Mouse (Mus musculus): ENCODE data around the gene 2610507B11Rik. TPM values are rescaled to one million over a fixed set of nuclear protein-coding genes. Genes with fewer than 3 reads are reported as not detected.
"Not testable (repeated sequence)": the region's sequence is repeated elsewhere in the genome, so short reads cannot be mapped to it uniquely, and the experiment has no call there.

The 2610507B11Rik gene
- polyA plus RNA-seq, 1 experiment from 2014 or later: 109 TPM

DNA sequence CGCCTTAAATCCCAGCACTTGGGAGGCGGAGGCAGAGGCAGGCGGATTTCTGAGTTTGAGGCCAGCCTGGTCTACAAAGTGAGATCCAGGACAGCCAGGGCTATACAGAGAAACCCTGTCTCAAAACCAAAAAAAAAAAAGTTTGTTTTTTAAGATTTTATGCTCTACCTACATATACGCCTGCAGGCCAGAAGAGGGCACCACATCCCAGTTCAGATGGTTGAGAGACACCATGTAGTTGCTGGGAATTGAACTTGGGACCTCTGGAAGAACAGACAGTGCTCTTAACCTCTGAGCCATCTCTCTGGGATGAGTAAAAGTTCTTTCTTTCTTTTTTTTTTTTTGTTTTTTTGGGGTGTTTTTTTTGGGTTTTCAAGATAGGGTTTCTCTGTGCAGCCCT, 14.6 kb downstream of the 2610507B11Rik start:
- peaks cover 97% of the 10 kb centered on the region for H3K36me3 ChIP-seq (ENCODE audit: control insufficient read depth, insufficient read depth, low read length)
- not testable (repeated sequence) for H3K27me3 ChIP-seq (ENCODE audit: control insufficient read depth, insufficient read depth, low read length); H3K9ac ChIP-seq (ENCODE audit: low read depth, low read length); H3K4me2 ChIP-seq (replicated peaks; ENCODE audit: low read depth, low read length); ATAC-seq (ENCODE audit: low FRiP score, low TSS enrichment); H3K27ac ChIP-seq (ENCODE audit: low read depth, low read length); H3K4me3 ChIP-seq (ENCODE audit: low read length); H3K4me1 ChIP-seq (ENCODE audit: control insufficient read depth, insufficient read depth, low read length); H3K9me3 ChIP-seq (ENCODE audit: control insufficient read depth, low read length)
- WGBS: 98% methylated on average over 4 of the region's 4 CpGs

DNA sequence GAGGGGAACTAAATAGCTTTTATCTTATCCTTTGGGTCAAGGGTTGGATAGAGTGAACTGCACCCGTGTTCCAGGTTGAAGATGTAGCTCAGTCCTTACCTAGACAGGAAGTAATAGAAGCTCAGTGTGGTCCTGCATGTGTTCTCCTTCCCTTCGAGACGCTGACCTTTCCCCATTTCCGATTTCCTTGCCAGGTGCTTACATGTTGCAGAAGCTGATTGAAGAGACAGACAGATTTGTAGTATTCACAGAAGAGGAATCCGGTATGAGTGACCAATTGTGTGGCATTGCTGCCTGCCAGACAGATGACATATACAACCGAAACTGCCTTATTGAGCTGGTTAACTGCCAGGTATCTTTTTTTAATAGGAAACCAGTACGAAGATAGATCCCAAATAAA, 17.3 kb downstream of the 2610507B11Rik start:
- 87% methylated on average over 7 of the region's 7 CpGs for WGBS
- ATAC-seq (ENCODE audit: low FRiP score, low TSS enrichment): no peak
- no peak overlapping the region for H3K4me3 ChIP-seq (ENCODE audit: low read length)

DNA sequence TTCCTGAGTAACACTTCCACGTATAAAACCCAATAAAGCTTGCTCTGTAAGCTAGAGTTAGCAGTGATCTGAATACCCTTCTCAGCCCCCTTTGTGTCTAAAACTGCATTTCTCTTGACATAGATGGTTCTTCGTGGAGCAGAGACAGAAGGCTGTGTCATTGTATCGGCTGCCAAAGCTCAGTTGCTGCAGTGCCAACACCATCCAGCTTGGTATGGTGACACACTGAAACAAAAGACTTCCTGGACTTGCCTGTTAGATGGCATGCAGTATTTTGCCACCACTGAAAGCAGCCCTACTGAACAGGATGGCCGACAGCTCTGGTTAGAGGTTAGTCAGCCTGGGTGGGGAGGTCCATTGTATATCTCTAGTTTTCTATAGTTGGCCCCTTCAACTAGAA, 18.0 kb downstream of the 2610507B11Rik start:
- Histone ChIP-seq H3K27ac (ENCODE audit: low read depth, low read length) (no peak overlapping the region), H3K4me3 (ENCODE audit: low read length) (no peak overlapping the region), H3K4me2 (replicated peaks; ENCODE audit: low read depth, low read length) (no peak overlapping the region), H3K9me3 (ENCODE audit: control insufficient read depth, low read length) (no peaks in the 10 kb centered on the region), H3K9ac (ENCODE audit: low read depth, low read length) (no peak overlapping the region), H3K27me3 (ENCODE audit: control insufficient read depth, insufficient read depth, low read length) (no peaks in the 10 kb centered on the region), H3K36me3 (ENCODE audit: control insufficient read depth, insufficient read depth, low read length) (peaks cover 96% of the 10 kb centered on the region), H3K4me1 (ENCODE audit: control insufficient read depth, insufficient read depth, low read length) (no peaks in the 10 kb centered on the region)
- no peak for ATAC-seq (ENCODE audit: low FRiP score, low TSS enrichment)
- WGBS: 94% methylated on average over 4 of the region's 4 CpGs

More for the DNA sequence above, 17.3 kb downstream of the 2610507B11Rik start:
- Histone ChIP-seq H3K9me3 (ENCODE audit: control insufficient read depth, low read length) (no peaks in the 10 kb centered on the region), H3K36me3 (ENCODE audit: control insufficient read depth, insufficient read depth, low read length) (peaks cover 96% of the 10 kb centered on the region), H3K27me3 (ENCODE audit: control insufficient read depth, insufficient read depth, low read length) (no peaks in the 10 kb centered on the region), H3K27ac (ENCODE audit: low read depth, low read length) (no peak overlapping the region), H3K4me1 (ENCODE audit: control insufficient read depth, insufficient read depth, low read length) (no peaks in the 10 kb centered on the region), H3K4me2 (replicated peaks; ENCODE audit: low read depth, low read length) (no peak overlapping the region), H3K9ac (ENCODE audit: low read depth, low read length) (no peak overlapping the region)

DNA sequence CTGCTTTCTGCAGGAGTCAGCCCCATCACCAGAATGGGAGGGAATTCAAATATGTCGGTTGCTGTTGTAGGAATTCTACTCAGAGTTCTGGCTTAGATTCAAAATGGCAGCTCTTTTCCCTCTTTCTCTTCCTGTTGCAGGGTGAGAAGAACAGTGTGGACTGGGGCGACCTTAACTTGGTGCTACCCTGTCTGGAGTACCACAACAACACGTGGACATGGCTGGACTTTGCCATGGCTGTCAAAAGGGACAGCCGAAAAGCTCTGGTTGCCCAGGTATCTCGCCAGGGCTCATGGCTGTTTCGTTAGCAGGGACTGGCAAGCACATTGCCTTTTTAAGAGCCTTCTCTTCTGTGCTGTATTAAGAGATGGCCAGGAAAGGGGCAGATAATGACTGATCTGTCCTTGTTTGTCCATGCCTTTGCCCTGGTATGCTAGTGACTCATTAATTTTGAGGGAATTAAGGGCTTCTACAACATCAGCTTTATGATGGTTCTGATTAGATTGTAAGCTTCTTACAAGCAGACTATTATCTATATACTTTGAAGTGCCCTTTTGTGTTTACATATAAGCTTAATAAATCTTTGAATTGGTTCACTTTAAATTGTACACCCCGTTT, 27.7 kb downstream of the 2610507B11Rik start:
- Histone ChIP-seq H3K4me1 (ENCODE audit: control insufficient read depth, insufficient read depth, low read length) (no peaks in the 10 kb centered on the region), H3K27me3 (ENCODE audit: control insufficient read depth, insufficient read depth, low read length) (no peaks in the 10 kb centered on the region), H3K27ac (ENCODE audit: low read depth, low read length) (no peak overlapping the region), H3K36me3 (ENCODE audit: control insufficient read depth, insufficient read depth, low read length) (peaks cover 71% of the 10 kb centered on the region), H3K9me3 (ENCODE audit: control insufficient read depth, low read length) (no peaks in the 10 kb centered on the region), H3K4me2 (replicated peaks; ENCODE audit: low read depth, low read length) (no peak overlapping the region), H3K4me3 (ENCODE audit: low read length) (no peak overlapping the region), H3K9ac (ENCODE audit: low read depth, low read length) (no peak overlapping the region)
- 92% methylated on average over 7 of the region's 7 CpGs for WGBS
- no peak for ATAC-seq (ENCODE audit: low FRiP score, low TSS enrichment)

DNA sequence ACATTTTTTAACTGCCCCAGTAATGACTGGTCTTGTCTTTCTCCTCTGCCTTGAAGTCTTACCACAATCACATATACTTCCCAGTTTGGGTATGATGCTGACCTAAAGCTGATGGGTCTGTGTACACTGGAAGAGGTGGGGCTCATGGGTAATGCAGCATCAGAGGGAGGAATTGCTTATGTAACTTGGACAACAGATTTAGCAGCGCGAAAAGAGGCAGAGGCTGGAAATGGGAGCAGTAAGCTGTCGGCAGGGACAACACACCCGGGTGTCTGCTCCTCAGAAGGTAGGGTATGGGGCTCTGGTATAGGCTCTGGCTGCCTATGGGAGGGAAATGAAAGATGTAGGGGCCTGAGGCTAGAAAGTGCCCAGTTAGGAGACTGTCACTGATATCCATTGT, 29.1 kb downstream of the 2610507B11Rik start, which contains the start of gene BC030499:
BC030499 (plus strand) TSS at position 188 of the 400 bp plus-strand sequence.
- 96% methylated on average over 4 of the region's 4 CpGs for whole genome bisulfite sequencing
- H3K9me3 ChIP-seq (ENCODE audit: control insufficient read depth, low read length): no peaks in the 10 kb centered on the region
- no peak within 1 kb of the TSS for H3K27ac ChIP-seq (ENCODE audit: low read depth, low read length)
- H3K9ac ChIP-seq (ENCODE audit: low read depth, low read length): no peak within 1 kb of the TSS
- H3K4me3 ChIP-seq (ENCODE audit: low read length): no peak within 1 kb of the TSS
- H3K27me3 ChIP-seq (ENCODE audit: control insufficient read depth, insufficient read depth, low read length): no peaks in the 10 kb centered on the region
- no peak within 1 kb of the TSS for H3K4me2 ChIP-seq (replicated peaks; ENCODE audit: low read depth, low read length)
- peaks cover 57% of the 10 kb centered on the region for H3K36me3 ChIP-seq (ENCODE audit: control insufficient read depth, insufficient read depth, low read length)
- H3K4me1 ChIP-seq (ENCODE audit: control insufficient read depth, insufficient read depth, low read length): no peaks in the 10 kb centered on the region
- no peak for ATAC-seq (ENCODE audit: low FRiP score, low TSS enrichment)

DNA sequence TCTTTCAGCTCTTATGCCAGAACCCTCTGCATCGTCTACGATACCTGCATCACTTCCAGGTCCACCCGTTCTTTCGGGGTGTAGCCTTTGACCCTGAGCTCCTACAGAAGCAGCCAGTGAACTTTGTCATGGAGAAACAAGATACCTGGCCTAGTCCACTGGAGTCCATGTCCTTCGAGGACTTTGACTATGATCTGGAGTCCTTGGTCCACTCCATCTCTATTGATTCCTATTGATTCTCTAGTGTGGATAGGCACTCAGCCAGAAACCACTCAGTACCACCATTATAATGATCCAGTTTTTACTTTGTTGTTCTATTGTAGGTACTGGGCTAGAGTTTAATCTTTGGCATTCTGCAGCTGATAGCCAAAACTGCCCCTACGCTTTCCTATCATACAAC, 33.0 kb downstream of the 2610507B11Rik start:
- H3K36me3 ChIP-seq (ENCODE audit: control insufficient read depth, insufficient read depth, low read length): peaks cover 22% of the 10 kb centered on the region
- no peak overlapping the region for H3K27ac ChIP-seq (ENCODE audit: low read depth, low read length)
- ATAC-seq (ENCODE audit: low FRiP score, low TSS enrichment): no peak

DNA sequence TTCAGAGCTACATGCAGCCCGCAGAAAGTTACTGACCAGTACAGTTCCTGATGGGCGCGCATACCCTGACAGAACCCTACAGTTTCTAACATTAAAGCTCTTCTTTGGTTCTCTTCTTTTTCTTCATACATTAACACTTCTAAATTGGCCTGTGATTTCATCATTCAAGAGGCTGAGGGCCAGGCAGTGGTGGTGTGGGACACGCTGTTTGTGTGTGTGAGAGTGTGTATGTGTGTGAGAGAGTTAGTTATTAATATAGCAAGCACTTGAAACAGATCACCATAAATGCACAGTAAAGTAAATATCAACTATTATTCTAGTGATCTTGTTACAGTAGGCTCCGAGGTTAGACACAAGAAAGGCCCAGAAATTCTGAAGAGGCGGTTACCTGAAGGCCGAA, 39.4 kb downstream of the 2610507B11Rik start:
- Histone ChIP-seq H3K27ac (ENCODE audit: low read depth, low read length) (no peak overlapping the region), H3K9me3 (ENCODE audit: control insufficient read depth, low read length) (no peaks in the 10 kb centered on the region), H3K4me3 (ENCODE audit: low read length) (peak overlapping the region; percentile 86), H3K4me2 (replicated peaks; ENCODE audit: low read depth, low read length) (peak overlapping the region; percentile 56), H3K4me1 (ENCODE audit: control insufficient read depth, insufficient read depth, low read length) (peaks cover 4% of the 10 kb centered on the region; the same call in 1 of the 2 replicates), H3K36me3 (ENCODE audit: control insufficient read depth, insufficient read depth, low read length) (peaks cover 26% of the 10 kb centered on the region), H3K9ac (ENCODE audit: low read depth, low read length) (peak overlapping the region; percentile 71; the same call in 1 of the 2 replicates), H3K27me3 (ENCODE audit: control insufficient read depth, insufficient read depth, low read length) (no peaks in the 10 kb centered on the region)
- 58% methylated on average over 7 of the region's 7 CpGs for WGBS
- peak; percentile 24 for ATAC-seq (ENCODE audit: low FRiP score, low TSS enrichment)

More for the DNA sequence above, 33.0 kb downstream of the 2610507B11Rik start:
- Histone ChIP-seq H3K4me3 (ENCODE audit: low read length) (no peak overlapping the region), H3K9ac (ENCODE audit: low read depth, low read length) (no peak overlapping the region), H3K27me3 (ENCODE audit: control insufficient read depth, insufficient read depth, low read length) (no peaks in the 10 kb centered on the region), H3K4me1 (ENCODE audit: control insufficient read depth, insufficient read depth, low read length) (no peaks in the 10 kb centered on the region), H3K9me3 (ENCODE audit: control insufficient read depth, low read length) (no peaks in the 10 kb centered on the region), H3K4me2 (replicated peaks; ENCODE audit: low read depth, low read length) (no peak overlapping the region)
- WGBS: 93% methylated on average over 6 of the region's 6 CpGs

DNA sequence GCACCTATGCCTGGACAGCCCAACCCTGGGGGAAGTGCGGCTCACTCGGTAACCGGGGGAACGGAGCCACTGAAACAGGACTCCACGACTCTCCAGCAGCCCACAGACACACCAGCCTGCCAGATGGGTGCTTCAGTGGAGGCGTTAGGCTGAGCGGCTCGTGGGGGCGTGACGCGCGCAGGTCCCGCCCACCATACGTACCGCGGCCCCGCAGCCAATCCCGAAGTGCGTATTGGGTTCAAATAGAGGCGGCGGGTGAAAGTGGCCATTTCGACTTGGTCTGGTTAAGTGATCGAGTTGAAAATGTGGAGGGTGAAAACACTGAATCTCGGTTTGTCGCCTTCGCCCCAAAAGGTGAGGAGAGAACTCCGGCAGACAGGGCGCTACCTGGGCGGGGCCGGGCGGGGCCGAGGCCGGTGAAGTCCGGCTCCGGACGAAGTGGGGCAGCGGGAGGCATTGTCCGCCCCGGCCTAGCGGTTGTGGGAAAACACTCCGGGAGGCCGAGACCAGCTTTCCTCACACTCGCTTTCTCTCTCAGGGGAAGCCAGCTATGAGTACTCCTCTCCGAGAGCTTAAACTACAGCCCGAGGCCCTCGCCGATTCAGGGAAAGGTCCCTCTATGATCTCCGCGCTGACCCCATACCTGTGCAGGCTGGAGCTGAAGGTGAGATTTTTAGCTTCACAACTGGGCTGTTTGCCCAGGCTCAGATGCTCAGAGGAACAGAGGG, 40.0 kb downstream of the 2610507B11Rik start, which contains the start of gene Spag5:
Spag5 (plus strand) TSS at position 173 of the 728 bp plus-strand sequence.
- H3K27ac ChIP-seq (ENCODE audit: low read depth, low read length): peak within 1 kb of the TSS; percentile 69; the same call in 1 of the 2 replicates
- WGBS: under 1% methylated on average over 49 of the region's 49 CpGs
- H3K4me1 ChIP-seq (ENCODE audit: control insufficient read depth, insufficient read depth, low read length): peaks cover 4% of the 10 kb centered on the region; the same call in 1 of the 2 replicates
- peak within 1 kb of the TSS; percentile 86 for H3K4me3 ChIP-seq (ENCODE audit: low read length)
- H3K36me3 ChIP-seq (ENCODE audit: control insufficient read depth, insufficient read depth, low read length): peaks cover 32% of the 10 kb centered on the region
- ATAC-seq (ENCODE audit: low FRiP score, low TSS enrichment): peak; percentile 99
- H3K4me2 ChIP-seq (replicated peaks; ENCODE audit: low read depth, low read length): peak within 1 kb of the TSS; percentile 56
- H3K9ac ChIP-seq (ENCODE audit: low read depth, low read length): peak within 1 kb of the TSS; percentile 71
- no peaks in the 10 kb centered on the region for H3K9me3 ChIP-seq (ENCODE audit: control insufficient read depth, low read length)
- no peaks in the 10 kb centered on the region for H3K27me3 ChIP-seq (ENCODE audit: control insufficient read depth, insufficient read depth, low read length)

DNA sequence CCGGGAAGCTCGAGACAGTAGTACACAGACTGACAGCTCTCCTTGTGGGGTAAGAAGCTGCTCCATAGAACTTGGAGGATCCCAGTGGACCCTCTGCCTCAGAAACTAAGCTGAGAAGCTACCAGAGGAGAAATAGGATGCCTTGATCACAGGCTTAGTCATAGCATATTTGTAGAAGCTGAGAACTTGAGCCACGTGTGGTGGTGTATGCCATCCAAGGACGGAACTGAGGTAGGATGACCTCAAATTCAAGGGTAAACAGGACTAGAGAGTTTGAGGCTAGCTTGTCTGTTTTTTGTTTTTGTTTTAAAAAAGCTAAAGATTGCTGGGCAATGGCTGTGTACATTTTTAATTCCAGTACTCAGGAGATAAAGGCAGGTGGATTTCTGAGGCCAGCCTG, 43.7 kb downstream of the 2610507B11Rik start:
- no peak for ATAC-seq (ENCODE audit: low FRiP score, low TSS enrichment)
- no peak overlapping the region for H3K27ac ChIP-seq (ENCODE audit: low read depth, low read length)
- H3K4me1 ChIP-seq (ENCODE audit: control insufficient read depth, insufficient read depth, low read length): peaks cover 4% of the 10 kb centered on the region; the same call in 1 of the 2 replicates
- H3K27me3 ChIP-seq (ENCODE audit: control insufficient read depth, insufficient read depth, low read length): no peaks in the 10 kb centered on the region
- H3K9ac ChIP-seq (ENCODE audit: low read depth, low read length): no peak overlapping the region
- no peak overlapping the region for H3K4me2 ChIP-seq (replicated peaks; ENCODE audit: low read depth, low read length)
- H3K9me3 ChIP-seq (ENCODE audit: control insufficient read depth, low read length): no peaks in the 10 kb centered on the region
- no peak overlapping the region for H3K4me3 ChIP-seq (ENCODE audit: low read length)
- WGBS: 88% methylated on average over 4 of the region's 4 CpGs
- H3K36me3 ChIP-seq (ENCODE audit: control insufficient read depth, insufficient read depth, low read length): peaks cover 59% of the 10 kb centered on the region

All from kidney, embryonic 14.5 days (tissue).